Mouse (Mus musculus) testis, adult 2 months (tissue): ENCODE measurements at regions not wholly inside any gene's neighbourhood (a gene's known extent, or its start where the extent isn't known, plus 50 kb on each side); places are given as distances from the start of the nearest gene placed in this dataset.

Source experiments
- CTCF ChIP-seq: fragments of 200-500 bp; IDR thresholded peaks from 2 replicates; pipeline ENCODE4 v1.5.1; 2012; ENCODE audit warnings: low read depth, mild to moderate bottlenecking, inconsistent platforms, low read length, moderate library complexity; ENCODE audit not compliant: control insufficient read depth, insufficient read depth, insufficient replicate concordance
- POLR2A ChIP-seq: fragments of 200-500 bp; IDR thresholded peaks from 2 replicates; pipeline ENCODE4 v1.6.1; 2012; ENCODE audit warnings: low read depth, mild to moderate bottlenecking, inconsistent platforms, low read length, moderate library complexity; ENCODE audit not compliant: control insufficient read depth

DNA sequence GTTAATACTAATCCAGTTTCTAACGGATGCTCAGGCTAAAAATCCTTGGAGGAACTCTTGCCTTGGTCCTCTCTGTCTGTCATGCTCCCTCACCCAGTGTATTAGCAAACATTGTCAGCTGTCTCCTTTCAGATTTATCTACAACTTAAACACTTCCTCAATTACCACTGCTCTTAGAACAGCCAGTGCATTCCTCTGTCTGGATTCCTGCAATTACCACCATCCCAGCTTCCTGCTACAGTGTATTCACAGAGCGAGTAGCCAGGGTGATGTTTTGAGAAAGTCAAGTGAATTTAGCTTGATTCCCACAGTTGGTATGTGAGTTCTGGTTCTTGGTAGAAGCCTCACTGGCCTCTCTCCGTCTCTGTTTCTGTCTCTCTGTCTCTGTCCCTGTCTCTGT is 108.0 kb upstream of the Rbms1 start:
- TF ChIP-seq POLR2A (no peak), CTCF (no peak)
